Mouse (Mus musculus): ENCODE results near the gene Adgrg6. TPM values are rescaled to one million over a fixed set of nuclear protein-coding genes. Genes with fewer than 3 reads are reported as not detected.

Adgrg6 gene
- polyA plus RNA-seq, 1 experiment, result 0.01 TPM

GRCm38 (mm10) chr10:14511904-14512663 is 33.4 kb downstream of the Adgrg6 start:
- TF ChIP-seq TAL1 (IDR thresholded peaks at IDR 0.05; ENCODE audit: low read length) (no peak), GATA1 (IDR thresholded peaks at IDR 0.05; ENCODE audit: low read length) (no peak)

GRCm38 (mm10) chr10:14511157-14511556 is 34.3 kb downstream of the Adgrg6 start:
- TF ChIP-seq GATA1 (IDR thresholded peaks at IDR 0.05; ENCODE audit: low read length) (no peak), TAL1 (IDR thresholded peaks at IDR 0.05; ENCODE audit: low read length) (no peak)
- H3K36me3 ChIP-seq (ENCODE audit: control insufficient read depth), result no peaks in the 10 kb centered on the region
- no peaks in the 10 kb centered on the region for H3K4me1 ChIP-seq (ENCODE audit: control insufficient read depth)
- H3K4me3 ChIP-seq (replicated peaks), result no peak overlapping the region
- no peaks in the 10 kb centered on the region for H3K27me3 ChIP-seq (ENCODE audit: control insufficient read depth)
- H3K9me3 ChIP-seq (ENCODE audit: control insufficient read depth, low read length), result no peaks in the 10 kb centered on the region

More at GRCm38 (mm10) chr10:14511904-14512663, 33.4 kb downstream of the Adgrg6 start:
- Histone ChIP-seq H3K4me3 (replicated peaks) (no peak overlapping the region), H3K36me3 (ENCODE audit: control insufficient read depth) (no peaks in the 10 kb centered on the region), H3K27me3 (ENCODE audit: control insufficient read depth) (no peaks in the 10 kb centered on the region), H3K9me3 (ENCODE audit: control insufficient read depth, low read length) (no peaks in the 10 kb centered on the region), H3K4me1 (ENCODE audit: control insufficient read depth) (no peaks in the 10 kb centered on the region)

GRCm38 (mm10) chr10:14495658-14496057 is 49.8 kb downstream of the Adgrg6 start:
- no peaks in the 10 kb centered on the region for H3K36me3 ChIP-seq (ENCODE audit: control insufficient read depth)
- H3K4me3 ChIP-seq (replicated peaks), result no peak overlapping the region
- H3K27me3 ChIP-seq (ENCODE audit: control insufficient read depth), result no peaks in the 10 kb centered on the region
- no peaks in the 10 kb centered on the region for H3K9me3 ChIP-seq (ENCODE audit: control insufficient read depth, low read length)
- H3K4me1 ChIP-seq (ENCODE audit: control insufficient read depth), result no peaks in the 10 kb centered on the region
- TF ChIP-seq TAL1 (IDR thresholded peaks at IDR 0.05; ENCODE audit: low read length) (no peak), GATA1 (IDR thresholded peaks at IDR 0.05; ENCODE audit: low read length) (no peak)

- Histone ChIP-seq H3K36me3 (ENCODE audit: control insufficient read depth) (no peaks in the 10 kb centered on the region), H3K4me1 (ENCODE audit: control insufficient read depth) (no peaks in the 10 kb centered on the region), H3K9me3 (ENCODE audit: control insufficient read depth, low read length) (no peaks in the 10 kb centered on the region), H3K27me3 (ENCODE audit: control insufficient read depth) (no peaks in the 10 kb centered on the region), H3K4me3 (replicated peaks) (no peak overlapping the region)
- TF ChIP-seq TAL1 (IDR thresholded peaks at IDR 0.05; ENCODE audit: low read length), result no peak
- TF ChIP-seq GATA1 (IDR thresholded peaks at IDR 0.05; ENCODE audit: low read length), result no peak
Observed at GRCm38 (mm10) chr10:14495204-14495603, 50.3 kb downstream of the Adgrg6 start.

- Histone ChIP-seq H3K4me1 (ENCODE audit: control insufficient read depth) (no peaks in the 10 kb centered on the region), H3K4me3 (replicated peaks) (no peak overlapping the region), H3K9me3 (ENCODE audit: control insufficient read depth, low read length) (no peaks in the 10 kb centered on the region), H3K36me3 (ENCODE audit: control insufficient read depth) (no peaks in the 10 kb centered on the region), H3K27me3 (ENCODE audit: control insufficient read depth) (no peaks in the 10 kb centered on the region)
- no peak for TF ChIP-seq GATA1 (IDR thresholded peaks at IDR 0.05; ENCODE audit: low read length)
- TF ChIP-seq TAL1 (IDR thresholded peaks at IDR 0.05; ENCODE audit: low read length), result no peak
Observed at GRCm38 (mm10) chr10:14491838-14492237, 53.6 kb downstream of the Adgrg6 start.

- Histone ChIP-seq H3K36me3 (ENCODE audit: control insufficient read depth) (no peaks in the 10 kb centered on the region), H3K4me3 (replicated peaks) (no peak overlapping the region), H3K9me3 (ENCODE audit: control insufficient read depth, low read length) (no peaks in the 10 kb centered on the region), H3K4me1 (ENCODE audit: control insufficient read depth) (no peaks in the 10 kb centered on the region), H3K27me3 (ENCODE audit: control insufficient read depth) (no peaks in the 10 kb centered on the region)
- TF ChIP-seq TAL1 (IDR thresholded peaks at IDR 0.05; ENCODE audit: low read length) (no peak), GATA1 (IDR thresholded peaks at IDR 0.05; ENCODE audit: low read length) (no peak)
Observed at GRCm38 (mm10) chr10:14483257-14483656, 62.2 kb downstream of the Adgrg6 start.

- Histone ChIP-seq H3K9me3 (ENCODE audit: control insufficient read depth, low read length) (no peaks in the 10 kb centered on the region), H3K27me3 (ENCODE audit: control insufficient read depth) (no peaks in the 10 kb centered on the region), H3K4me3 (replicated peaks) (no peak overlapping the region), H3K4me1 (ENCODE audit: control insufficient read depth) (no peaks in the 10 kb centered on the region), H3K36me3 (ENCODE audit: control insufficient read depth) (no peaks in the 10 kb centered on the region)
- TF ChIP-seq TAL1 (IDR thresholded peaks at IDR 0.05; ENCODE audit: low read length) (no peak), GATA1 (IDR thresholded peaks at IDR 0.05; ENCODE audit: low read length) (no peak)
Observed at GRCm38 (mm10) chr10:14482483-14482882, 63.0 kb downstream of the Adgrg6 start.

- TF ChIP-seq GATA1 (IDR thresholded peaks at IDR 0.05; ENCODE audit: low read length), result no peak
- no peak for TF ChIP-seq TAL1 (IDR thresholded peaks at IDR 0.05; ENCODE audit: low read length)
- no peaks in the 10 kb centered on the region for H3K36me3 ChIP-seq (ENCODE audit: control insufficient read depth)
- H3K9me3 ChIP-seq (ENCODE audit: control insufficient read depth, low read length), result no peaks in the 10 kb centered on the region
- no peaks in the 10 kb centered on the region for H3K4me1 ChIP-seq (ENCODE audit: control insufficient read depth)
- H3K27me3 ChIP-seq (ENCODE audit: control insufficient read depth), result no peaks in the 10 kb centered on the region
- H3K4me3 ChIP-seq (replicated peaks), result no peak overlapping the region
Observed at GRCm38 (mm10) chr10:14480928-14481327, 64.5 kb downstream of the Adgrg6 start.

- Histone ChIP-seq H3K9me3 (ENCODE audit: control insufficient read depth, low read length) (no peaks in the 10 kb centered on the region), H3K4me3 (replicated peaks) (no peak overlapping the region), H3K36me3 (ENCODE audit: control insufficient read depth) (no peaks in the 10 kb centered on the region), H3K27me3 (ENCODE audit: control insufficient read depth) (no peaks in the 10 kb centered on the region), H3K4me1 (ENCODE audit: control insufficient read depth) (no peaks in the 10 kb centered on the region)
- TF ChIP-seq GATA1 (IDR thresholded peaks at IDR 0.05; ENCODE audit: low read length) (no peak), TAL1 (IDR thresholded peaks at IDR 0.05; ENCODE audit: low read length) (no peak)
Observed at GRCm38 (mm10) chr10:14476393-14476792, 69.1 kb downstream of the Adgrg6 start.
